12 mouse cellular contexts compared by ENCODE assay signal in genomic region chr2:164891908-164892695, GRCm38 (mm10). TPM values are rescaled to one million over a fixed set of nuclear protein-coding genes. Genes with fewer than 3 reads are reported as not detected.
DNase-seq lines count a peak whose midpoint lies in the region; ATAC-seq lines count a peak whose summit lies in the region.
"Had no signal": no experiment of that assay in that cellular context is flagged by ENCODE, and none has a peak within 500 bp of the region (broad histone marks: within the 10 kb centered on the region; RNA-seq: fewer than 3 reads in every experiment).

No protein-coding gene starts in this region.

- intact Hi-C loops in heart, postnatal 25 days (cut with DNase I) = loop anchor here (5.0 kb wide), 1 partner anchor 60 kb away; the partner anchor contains the start of genes Ctsa and Neurl2
- intact Hi-C loops in gastrocnemius, postnatal 36 days (cut with DNase I) = no loop called here

- DNase-seq in heart, adult 11 months = peak; percentile 96
- DNase-seq in heart, postnatal 25 days (ENCODE audit: low spot score) = no peak
- no peak for DNase-seq in liver, embryonic 11.5 days (ENCODE audit: low spot score)
- peak; percentile 78 for DNase-seq in cerebellum, adult 9-10 months
- peak; percentile 53 to 64 for DNase-seq in gastrocnemius, postnatal 36 days
- DNase-seq in thymus, postnatal 25 days = no peak
- DNase-seq: lung, adult 2 months had no signal

- H3K27ac ChIP-seq in liver, embryonic 11.5 days (ENCODE audit: low read depth, low read length) = no peak overlapping the region
- no peak overlapping the region for H3K27ac ChIP-seq in liver, embryonic 12.5 days
- H3K27ac ChIP-seq in neural tube, embryonic 15.5 days (replicated peaks) = no peak overlapping the region
- H3K27ac ChIP-seq: heart, embryonic 13.5 days; hindbrain, embryonic 15.5 days had no signal

- no peaks in the 10 kb centered on the region for H3K27me3 ChIP-seq in liver, embryonic 11.5 days (replicated peaks; ENCODE audit: control insufficient read depth, insufficient read depth, low read length)
- no peaks in the 10 kb centered on the region for H3K27me3 ChIP-seq in liver, embryonic 12.5 days (replicated peaks)
- H3K27me3 ChIP-seq in neural tube, embryonic 15.5 days (replicated peaks) = no peaks in the 10 kb centered on the region
- H3K27me3 ChIP-seq: heart, embryonic 13.5 days; hindbrain, embryonic 15.5 days; megakaryocyte, embryonic 14.5 days had no signal

- ATAC-seq in liver, embryonic 11.5 days (replicated peaks; ENCODE audit: low FRiP score) = 0 out of 2 replicates have a peak, but pooled peaks have one; percentile 6
- no peak for ATAC-seq in liver, embryonic 12.5 days
- ATAC-seq in neural tube, embryonic 15.5 days (ENCODE audit: low FRiP score) = no peak

- WGBS in liver, embryonic 11.5 days = 92% methylated on average over 15 of the region's 15 CpGs
- 86% methylated on average over 15 of the region's 15 CpGs for WGBS in liver, embryonic 12.5 days (ENCODE audit: insufficient replicate concordance)
- WGBS in neural tube, embryonic 15.5 days = 76% methylated on average over 15 of the region's 15 CpGs

- H3K4me1 ChIP-seq in liver, embryonic 11.5 days (replicated peaks; ENCODE audit: control insufficient read depth, insufficient read depth, low read length) = no peaks in the 10 kb centered on the region; the same call in 1 of the 2 replicates
- H3K4me1 ChIP-seq in liver, embryonic 12.5 days = no peaks in the 10 kb centered on the region
- no peaks in the 10 kb centered on the region for H3K4me1 ChIP-seq in neural tube, embryonic 15.5 days
- H3K4me1 ChIP-seq: heart, embryonic 13.5 days; hindbrain, embryonic 15.5 days had no signal

- H3K36me3 ChIP-seq in liver, embryonic 11.5 days (ENCODE audit: control insufficient read depth, insufficient read depth, low read length) = peaks cover 86% of the 10 kb centered on the region
- peaks cover 100% of the 10 kb centered on the region for H3K36me3 ChIP-seq in liver, embryonic 12.5 days
- peaks cover 97% of the 10 kb centered on the region for H3K36me3 ChIP-seq in neural tube, embryonic 15.5 days

- no peaks in the 10 kb centered on the region for H3K9me3 ChIP-seq in liver, embryonic 11.5 days (ENCODE audit: control insufficient read depth, low read length)
- no peaks in the 10 kb centered on the region for H3K9me3 ChIP-seq in liver, embryonic 12.5 days (replicated peaks)
- H3K9me3 ChIP-seq in neural tube, embryonic 15.5 days (replicated peaks) = no peaks in the 10 kb centered on the region
- H3K9me3 ChIP-seq: heart, embryonic 13.5 days; hindbrain, embryonic 15.5 days; megakaryocyte, embryonic 14.5 days had no signal

- no peak overlapping the region for H3K9ac ChIP-seq in liver, embryonic 11.5 days (ENCODE audit: low read depth, low read length)
- no peak overlapping the region for H3K9ac ChIP-seq in liver, embryonic 12.5 days
- H3K9ac ChIP-seq in neural tube, embryonic 15.5 days (replicated peaks) = no peak overlapping the region
- H3K9ac ChIP-seq: heart, embryonic 13.5 days; hindbrain, embryonic 15.5 days had no signal

- no peak overlapping the region for H3K4me2 ChIP-seq in liver, embryonic 11.5 days
- H3K4me2 ChIP-seq in liver, embryonic 12.5 days = no peak overlapping the region
- H3K4me2 ChIP-seq in neural tube, embryonic 15.5 days = no peak overlapping the region
- H3K4me2 ChIP-seq: heart, embryonic 13.5 days; hindbrain, embryonic 15.5 days had no signal

- H3K4me3 ChIP-seq in liver, embryonic 11.5 days (ENCODE audit: low read depth, low read length) = no peak overlapping the region
- no peak overlapping the region for H3K4me3 ChIP-seq in liver, embryonic 12.5 days
- no peak overlapping the region for H3K4me3 ChIP-seq in neural tube, embryonic 15.5 days (replicated peaks)
- H3K4me3 ChIP-seq: heart, embryonic 13.5 days; hindbrain, embryonic 15.5 days; megakaryocyte, embryonic 14.5 days had no signal

RNA-seq across cellular contexts. Expression of gene Pcif1, which starts 13.0 kb away (rescaled TPM):
- total RNA-seq in heart, postnatal 25 days (2021) = 10 to 100 TPM; 27.5 to 34.6 TPM
- 63.9 and 67.5 TPM in 2 replicates for polyA plus RNA-seq in liver, embryonic 11.5 days (2014; fragmentation: Nextera tagmentation; extraction: Ambion mirVana)
- 48.6 and 51.5 TPM in 2 replicates for polyA plus RNA-seq in liver, embryonic 12.5 days (2016; fragmentation: Nextera tagmentation; extraction: Ambion mirVana)
- 10 to 100 TPM; 23.8 to 26.9 TPM for total RNA-seq in gastrocnemius, postnatal 36 days (2021)
- polyA plus RNA-seq in neural tube, embryonic 15.5 days (2015; fragmentation: Nextera tagmentation; extraction: Ambion mirVana) = 79.9 and 85.2 TPM in 2 replicates

RNA-seq across cellular contexts. Expression of gene Zfp335, which starts 19.5 kb away (rescaled TPM):
- total RNA-seq in heart, postnatal 25 days (2021) = 1 to 10 TPM; 8.6 to 9.2 TPM
- 15.0 TPM in 2 replicates for polyA plus RNA-seq in liver, embryonic 11.5 days (2014; fragmentation: Nextera tagmentation; extraction: Ambion mirVana)
- 10.5 and 11.2 TPM in 2 replicates for polyA plus RNA-seq in liver, embryonic 12.5 days (2016; fragmentation: Nextera tagmentation; extraction: Ambion mirVana)
- 1 to 10 TPM; 8.8 to 9.3 TPM for total RNA-seq in gastrocnemius, postnatal 36 days (2021)
- polyA plus RNA-seq in neural tube, embryonic 15.5 days (2015; fragmentation: Nextera tagmentation; extraction: Ambion mirVana) = 13.3 and 13.8 TPM in 2 replicates

RNA-seq across cellular contexts. Expression of gene Pltp, which starts 34.6 kb away (rescaled TPM):
- 10 to 100 TPM; 35.9 to 37.5 TPM for total RNA-seq in heart, postnatal 25 days (2021)
- polyA plus RNA-seq in liver, embryonic 11.5 days (2014; fragmentation: Nextera tagmentation; extraction: Ambion mirVana) = 9.9 and 10.7 TPM in 2 replicates
- polyA plus RNA-seq in liver, embryonic 12.5 days (2016; fragmentation: Nextera tagmentation; extraction: Ambion mirVana) = 8.4 and 8.7 TPM in 2 replicates
- total RNA-seq in gastrocnemius, postnatal 36 days (2021) = 10 to 100 TPM; 15.3 to 15.7 TPM
- 117 and 192 TPM in 2 replicates for polyA plus RNA-seq in neural tube, embryonic 15.5 days (2015; fragmentation: Nextera tagmentation; extraction: Ambion mirVana)

RNA-seq across cellular contexts. Expression of gene Mmp9, which starts 48.5 kb away (rescaled TPM):
- under 1 TPM; 0.55 to 0.61 TPM for total RNA-seq in heart, postnatal 25 days (2021)
- polyA plus RNA-seq in liver, embryonic 11.5 days (2014; fragmentation: Nextera tagmentation; extraction: Ambion mirVana) = 0.66 and 1.9 TPM in 2 replicates
- polyA plus RNA-seq in liver, embryonic 12.5 days (2016; fragmentation: Nextera tagmentation; extraction: Ambion mirVana) = 1.9 TPM in 2 replicates
- under 1 TPM; 0.38 to 0.62 TPM for total RNA-seq in gastrocnemius, postnatal 36 days (2021)
- polyA plus RNA-seq in neural tube, embryonic 15.5 days (2015; fragmentation: Nextera tagmentation; extraction: Ambion mirVana) = 23.8 and 25.6 TPM in 2 replicates

RNA-seq across cellular contexts. Expression of gene Neurl2, which starts 58.8 kb away (rescaled TPM):
- total RNA-seq in heart, postnatal 25 days (2021) = 10 to 100 TPM; 39.9 to 44.6 TPM
- polyA plus RNA-seq in liver, embryonic 11.5 days (2014; fragmentation: Nextera tagmentation; extraction: Ambion mirVana) = 3.9 and 4.9 TPM in 2 replicates
- 2.1 and 2.2 TPM in 2 replicates for polyA plus RNA-seq in liver, embryonic 12.5 days (2016; fragmentation: Nextera tagmentation; extraction: Ambion mirVana)
- 10 to 100 TPM; 35.8 to 36.3 TPM for total RNA-seq in gastrocnemius, postnatal 36 days (2021)
- 6.8 and 7.1 TPM in 2 replicates for polyA plus RNA-seq in neural tube, embryonic 15.5 days (2015; fragmentation: Nextera tagmentation; extraction: Ambion mirVana)

Comparison
In these comparisons a context has a peak if more than half of its experiments do, and no peak if none do; other contexts are left out.
1. DNase-seq: peak in heart, adult 11 months (single experiment), cerebellum, adult 9-10 months (single experiment) and gastrocnemius, postnatal 36 days (2 of 2); none in heart, postnatal 25 days (single experiment), liver, embryonic 11.5 days (single experiment) and thymus, postnatal 25 days (single experiment).
2. RNA of gene Pltp, which starts 34.6 kb away (polyA plus RNA-seq): 117 to 192 TPM in neural tube, embryonic 15.5 days; 9.9 to 10.7 TPM in liver, embryonic 11.5 days and 8.4 to 8.7 TPM in liver, embryonic 12.5 days; every median in the first group is over 10 times any median in the second.